ENCODE assay signal across 31 mouse cellular contexts in the genomic region with DNA sequence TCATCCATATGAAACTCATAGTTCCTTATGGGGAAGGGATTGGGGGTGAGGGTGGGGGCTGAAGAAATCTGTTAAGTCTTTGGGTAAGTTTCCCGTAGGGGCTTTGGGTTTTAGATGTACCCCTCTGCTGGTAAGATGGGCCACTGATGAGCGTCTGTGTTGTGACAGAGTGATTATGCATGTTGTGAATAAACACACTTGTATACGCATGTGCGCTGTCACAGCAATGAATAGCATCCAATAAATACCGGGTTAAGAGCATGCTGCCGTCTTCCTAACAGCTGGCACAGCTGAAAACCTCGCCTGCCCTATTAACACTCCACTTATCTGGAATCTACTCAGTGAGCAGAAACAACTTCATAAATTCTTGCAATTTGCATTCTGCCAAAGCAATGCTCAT.
DNase-seq lines count a peak whose midpoint lies in the region; ATAC-seq lines count a peak whose summit lies in the region.
"Had no signal": no experiment of that assay in that cellular context is flagged by ENCODE, and none has a peak within 500 bp of the region (broad histone marks: within the 10 kb centered on the region; RNA-seq: fewer than 3 reads in every experiment).

No protein-coding gene starts in this region.

- peaks cover 17% of the 10 kb centered on the region for H3K4me1 ChIP-seq in hindbrain, embryonic 14.5 days (replicated peaks; ENCODE audit: control insufficient read depth, insufficient read depth, low read length)
- peaks cover 15% of the 10 kb centered on the region for H3K4me1 ChIP-seq in hindbrain, embryonic 16.5 days (ENCODE audit: control insufficient read depth, insufficient read depth, low read depth, low read length)
- peaks cover 7% of the 10 kb centered on the region for H3K4me1 ChIP-seq in neural tube, embryonic 14.5 days (ENCODE audit: control insufficient read depth, insufficient read depth, low read length)
- peaks cover 22% of the 10 kb centered on the region for H3K4me1 ChIP-seq in forebrain, embryonic 16.5 days (replicated peaks; ENCODE audit: control insufficient read depth, insufficient read depth, low read length)
- H3K4me1 ChIP-seq in neural tube, embryonic 15.5 days, result peaks cover 20% of the 10 kb centered on the region
- no peaks in the 10 kb centered on the region for H3K4me1 ChIP-seq in liver, embryonic 12.5 days
- H3K4me1 ChIP-seq: embryonic facial prominence, embryonic 15.5 days; heart, embryonic 15.5 days; limb, embryonic 13.5 days had no signal

- H3K36me3 ChIP-seq in hindbrain, embryonic 14.5 days (replicated peaks; ENCODE audit: control insufficient read depth, insufficient read depth), result no peaks in the 10 kb centered on the region
- no peaks in the 10 kb centered on the region for H3K36me3 ChIP-seq in hindbrain, embryonic 16.5 days (ENCODE audit: control insufficient read depth, insufficient read depth, low read length)
- no peaks in the 10 kb centered on the region for H3K36me3 ChIP-seq in neural tube, embryonic 14.5 days (ENCODE audit: control insufficient read depth, insufficient read depth, low read length)
- no peaks in the 10 kb centered on the region for H3K36me3 ChIP-seq in forebrain, embryonic 16.5 days (ENCODE audit: control insufficient read depth, insufficient read depth)
- no peaks in the 10 kb centered on the region for H3K36me3 ChIP-seq in neural tube, embryonic 15.5 days
- H3K36me3 ChIP-seq in liver, embryonic 12.5 days, result no peaks in the 10 kb centered on the region
- H3K36me3 ChIP-seq: embryonic facial prominence, embryonic 10.5 days; embryonic facial prominence, embryonic 15.5 days; heart, embryonic 10.5 days; heart, embryonic 15.5 days; limb, embryonic 13.5 days had no signal

- H3K9ac ChIP-seq in hindbrain, embryonic 14.5 days, result no peak overlapping the region
- no peak overlapping the region for H3K9ac ChIP-seq in hindbrain, embryonic 16.5 days (ENCODE audit: low read depth, low read length)
- no peak overlapping the region for H3K9ac ChIP-seq in neural tube, embryonic 14.5 days (replicated peaks; ENCODE audit: low read depth, low read length)
- H3K9ac ChIP-seq in forebrain, embryonic 16.5 days (replicated peaks; ENCODE audit: low read depth, low read length), result no peak overlapping the region
- no peak overlapping the region for H3K9ac ChIP-seq in neural tube, embryonic 15.5 days (replicated peaks)
- no peak overlapping the region for H3K9ac ChIP-seq in liver, embryonic 12.5 days
- H3K9ac ChIP-seq: embryonic facial prominence, embryonic 15.5 days; heart, embryonic 15.5 days; limb, embryonic 13.5 days; liver, postnatal 0 days had no signal

- no peaks in the 10 kb centered on the region for H3K9me3 ChIP-seq in hindbrain, embryonic 14.5 days (ENCODE audit: control insufficient read depth, low read length)
- H3K9me3 ChIP-seq in hindbrain, embryonic 16.5 days (ENCODE audit: control insufficient read depth, low read length), result 0 out of 2 replicates have a peak, but pooled peaks cover 2% of the 10 kb centered on the region
- no peaks in the 10 kb centered on the region for H3K9me3 ChIP-seq in neural tube, embryonic 14.5 days (ENCODE audit: control insufficient read depth, low read length)
- H3K9me3 ChIP-seq in forebrain, embryonic 16.5 days (ENCODE audit: control insufficient read depth, low read length), result no peaks in the 10 kb centered on the region
- no peaks in the 10 kb centered on the region for H3K9me3 ChIP-seq in neural tube, embryonic 15.5 days (replicated peaks)
- H3K9me3 ChIP-seq in liver, embryonic 12.5 days (replicated peaks), result no peaks in the 10 kb centered on the region
- H3K9me3 ChIP-seq: embryonic facial prominence, embryonic 10.5 days; embryonic facial prominence, embryonic 15.5 days; heart, embryonic 15.5 days; limb, embryonic 13.5 days had no signal

- H3K27ac ChIP-seq in hindbrain, embryonic 14.5 days, result 0 out of 2 replicates have a peak overlapping the region, but pooled peaks have one; percentile 14
- no peak overlapping the region for H3K27ac ChIP-seq in hindbrain, embryonic 16.5 days (ENCODE audit: low read depth, low read length)
- H3K27ac ChIP-seq in neural tube, embryonic 14.5 days (ENCODE audit: low read depth, low read length), result no peak overlapping the region
- H3K27ac ChIP-seq in forebrain, embryonic 16.5 days (ENCODE audit: low read length), result 0 out of 2 replicates have a peak overlapping the region, but pooled peaks have one; percentile 34
- no peak overlapping the region for H3K27ac ChIP-seq in neural tube, embryonic 15.5 days (replicated peaks)
- no peak overlapping the region for H3K27ac ChIP-seq in liver, embryonic 12.5 days
- H3K27ac ChIP-seq: embryonic facial prominence, embryonic 10.5 days; embryonic facial prominence, embryonic 15.5 days; heart, embryonic 10.5 days; heart, embryonic 15.5 days; left cerebral cortex, adult 2 months; limb, embryonic 13.5 days; stomach, postnatal 0 days had no signal

- ATAC-seq in hindbrain, embryonic 14.5 days (ENCODE audit: low FRiP score), result 0 out of 2 replicates have a peak, but pooled peaks have one; percentile 31
- ATAC-seq in hindbrain, embryonic 16.5 days, result no peak
- peak; percentile 61; the same call in 1 of the 2 replicates for ATAC-seq in neural tube, embryonic 14.5 days (ENCODE audit: low read depth)
- ATAC-seq in forebrain, embryonic 16.5 days, result peak; percentile 90
- ATAC-seq in neural tube, embryonic 15.5 days (ENCODE audit: low FRiP score), result peak; percentile 61; the same call in 1 of the 2 replicates
- ATAC-seq in liver, embryonic 12.5 days, result no peak
- ATAC-seq: intestine, postnatal 0 days; liver, postnatal 0 days had no signal

- no peak overlapping the region for H3K4me2 ChIP-seq in hindbrain, embryonic 14.5 days (replicated peaks)
- H3K4me2 ChIP-seq in hindbrain, embryonic 16.5 days (ENCODE audit: low read length), result no peak overlapping the region
- no peak overlapping the region for H3K4me2 ChIP-seq in neural tube, embryonic 14.5 days (ENCODE audit: low read depth, low read length)
- no peak overlapping the region for H3K4me2 ChIP-seq in forebrain, embryonic 16.5 days (ENCODE audit: low read length)
- H3K4me2 ChIP-seq in neural tube, embryonic 15.5 days, result no peak overlapping the region
- H3K4me2 ChIP-seq in liver, embryonic 12.5 days, result no peak overlapping the region
- H3K4me2 ChIP-seq: embryonic facial prominence, embryonic 15.5 days; heart, embryonic 15.5 days; limb, embryonic 13.5 days; liver, embryonic 11.5 days had no signal

- no peak for DNase-seq in hindbrain, embryonic 14.5 days (ENCODE audit: low spot score)
- no peak for DNase-seq in neural tube, embryonic 10.5 days (ENCODE audit: extremely low spot score, low spot score)
- DNase-seq in right cerebral cortex, postnatal 25 days, result no peak
- DNase-seq: adrenal gland, adult 2 months; adrenal gland, postnatal 36 days; cerebellum, adult 2 months; cerebellum, postnatal 14 days; gastrocnemius, postnatal 25 days; heart, adult 11 months; kidney, adult 9 months; kidney, postnatal 10 days; liver, postnatal 0 days; lung, postnatal 36 days; right cerebral cortex, adult 18-20 months; right cerebral cortex, postnatal 4 days; thymus, adult 18-20 months; thymus, postnatal 25 days had no signal

- H3K27me3 ChIP-seq in hindbrain, embryonic 14.5 days (ENCODE audit: control insufficient read depth, insufficient read depth, low read length), result no peaks in the 10 kb centered on the region
- no peaks in the 10 kb centered on the region for H3K27me3 ChIP-seq in hindbrain, embryonic 16.5 days (replicated peaks; ENCODE audit: control insufficient read depth, insufficient read depth, low read length)
- no peaks in the 10 kb centered on the region for H3K27me3 ChIP-seq in neural tube, embryonic 14.5 days (ENCODE audit: control insufficient read depth, insufficient read depth, low read length)
- H3K27me3 ChIP-seq in forebrain, embryonic 16.5 days (replicated peaks; ENCODE audit: control insufficient read depth, insufficient read depth, low read length), result no peaks in the 10 kb centered on the region
- no peaks in the 10 kb centered on the region for H3K27me3 ChIP-seq in neural tube, embryonic 15.5 days (replicated peaks)
- H3K27me3 ChIP-seq in liver, embryonic 12.5 days (replicated peaks), result no peaks in the 10 kb centered on the region
- H3K27me3 ChIP-seq: embryonic facial prominence, embryonic 15.5 days; heart, embryonic 15.5 days; limb, embryonic 13.5 days had no signal

- WGBS in hindbrain, embryonic 14.5 days, result 61% methylated on average over 7 of the region's 7 CpGs
- WGBS in hindbrain, embryonic 16.5 days, result 55% methylated on average over 7 of the region's 7 CpGs
- 52% methylated on average over 7 of the region's 7 CpGs for WGBS in neural tube, embryonic 14.5 days
- WGBS in forebrain, embryonic 16.5 days, result 34% methylated on average over 7 of the region's 7 CpGs
- WGBS in neural tube, embryonic 15.5 days, result 41% methylated on average over 7 of the region's 7 CpGs
- 67% methylated on average over 7 of the region's 7 CpGs for WGBS in liver, embryonic 12.5 days (ENCODE audit: insufficient replicate concordance)

- no peak overlapping the region for H3K4me3 ChIP-seq in hindbrain, embryonic 14.5 days (replicated peaks; ENCODE audit: low read length)
- H3K4me3 ChIP-seq in hindbrain, embryonic 16.5 days (ENCODE audit: low read length), result no peak overlapping the region
- H3K4me3 ChIP-seq in neural tube, embryonic 14.5 days (ENCODE audit: low read depth, low read length), result no peak overlapping the region
- H3K4me3 ChIP-seq in forebrain, embryonic 16.5 days (replicated peaks; ENCODE audit: low read length), result no peak overlapping the region
- H3K4me3 ChIP-seq in neural tube, embryonic 15.5 days (replicated peaks), result no peak overlapping the region
- H3K4me3 ChIP-seq in liver, embryonic 12.5 days, result no peak overlapping the region
- H3K4me3 ChIP-seq: embryonic facial prominence, embryonic 10.5 days; embryonic facial prominence, embryonic 15.5 days; heart, embryonic 10.5 days; heart, embryonic 15.5 days; left cerebral cortex, adult 2 months; limb, embryonic 13.5 days had no signal

Comparison
In these comparisons a context has a peak if more than half of its experiments do, and no peak if none do; other contexts are left out.
1. ATAC-seq: peak in hindbrain, embryonic 14.5 days (single experiment), neural tube, embryonic 14.5 days (single experiment), forebrain, embryonic 16.5 days (single experiment) and neural tube, embryonic 15.5 days (single experiment); none in hindbrain, embryonic 16.5 days (single experiment) and liver, embryonic 12.5 days (single experiment).
2. H3K27ac ChIP-seq: peak in hindbrain, embryonic 14.5 days (single experiment) and forebrain, embryonic 16.5 days (single experiment); none in hindbrain, embryonic 16.5 days (single experiment), neural tube, embryonic 14.5 days (single experiment), neural tube, embryonic 15.5 days (single experiment) and liver, embryonic 12.5 days (single experiment).